Mouse (Mus musculus): ENCODE measurements around the gene E2f3.

Gene E2f3

DNA sequence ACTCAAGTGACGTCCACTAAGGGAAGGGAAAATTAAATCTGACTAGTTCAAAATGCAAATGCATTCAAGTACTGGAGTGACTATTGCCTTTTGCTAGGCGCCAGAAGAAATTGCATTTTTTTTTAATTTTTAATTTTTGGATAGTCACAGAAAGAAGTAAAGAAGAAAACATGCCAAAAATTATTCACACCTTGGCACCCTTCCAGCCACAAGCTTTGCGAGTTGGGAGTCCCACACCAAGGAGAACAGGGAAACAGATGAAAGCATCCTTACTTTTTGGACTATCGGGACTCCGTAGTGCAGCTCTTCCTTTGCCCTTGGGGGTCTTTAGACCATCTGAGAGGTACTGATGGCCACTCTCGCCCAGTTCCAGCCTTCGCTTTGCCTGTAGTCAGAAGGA, 66.0 kb downstream of the E2f3 start:
- no peak for DNase-seq (ENCODE audit: low spot score)

GRCm38 (mm10) chr13:29916561-29916960, 69.3 kb downstream of the E2f3 start:
- DNase-seq (ENCODE audit: low spot score) = no peak

- no peak for DNase-seq (ENCODE audit: low spot score)
These were observed 72.3 kb downstream of the E2f3 start for GRCm38 (mm10) chr13:29913606-29914005.

DNA sequence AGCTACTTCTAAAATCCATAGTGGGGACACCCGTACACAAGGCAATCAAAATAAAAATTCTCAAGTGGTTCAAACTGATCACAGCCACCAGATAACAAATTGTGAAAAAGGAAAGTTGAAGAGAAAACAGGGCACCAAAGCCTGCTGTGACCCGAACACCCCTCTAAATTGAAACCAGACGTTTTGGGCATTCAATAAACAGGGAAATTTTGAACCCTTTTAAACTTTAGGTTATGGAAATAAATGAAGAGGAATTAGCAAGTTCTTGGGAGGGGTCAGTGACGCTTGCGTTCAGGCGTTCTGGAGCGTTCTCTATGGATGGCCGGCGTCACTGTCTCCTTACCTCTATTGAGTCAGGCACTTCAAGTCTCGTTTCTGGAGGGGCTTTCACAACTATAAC, 72.8 kb downstream of the E2f3 start:
- DNase-seq (ENCODE audit: low spot score) = no peak

DNA sequence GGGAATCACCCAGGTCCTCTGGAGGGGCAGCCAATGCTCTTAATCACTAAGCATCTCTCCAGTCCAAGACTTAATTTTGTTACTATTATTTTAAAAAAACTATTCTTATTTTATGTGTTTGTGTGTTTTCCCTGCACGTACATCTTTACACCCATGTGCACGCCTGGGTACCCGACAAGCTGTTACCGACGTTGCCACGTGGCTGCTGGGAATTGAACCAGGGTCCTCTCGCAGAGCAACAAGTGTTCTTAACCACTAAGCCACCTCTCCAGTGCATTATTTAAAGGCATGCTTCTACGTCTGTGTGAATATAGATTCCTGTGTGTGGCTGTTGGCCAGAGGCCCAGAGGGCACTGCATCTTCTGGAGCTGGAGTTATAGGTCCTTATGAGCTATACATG, 73.6 kb downstream of the E2f3 start:
- no peak for DNase-seq (ENCODE audit: low spot score)

DNA sequence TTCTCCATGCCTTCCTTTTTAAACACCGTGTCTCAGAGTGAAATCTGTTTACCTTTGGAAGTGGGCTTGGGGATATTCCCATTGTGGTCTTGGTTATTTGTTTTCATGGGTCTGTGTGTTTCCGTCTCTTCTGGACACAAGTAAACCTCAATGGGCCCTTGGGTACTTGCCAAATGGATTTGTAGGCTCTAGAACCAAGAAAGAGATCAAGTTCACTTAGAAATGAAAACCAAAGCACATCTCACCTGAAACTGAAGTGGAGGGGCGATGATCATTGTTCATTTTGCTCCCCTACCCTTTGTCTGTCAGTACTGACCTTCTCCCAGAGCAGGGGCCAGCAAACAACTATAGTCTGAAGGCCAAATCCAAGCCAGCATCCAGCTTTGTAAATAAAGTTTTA, 74.7 kb downstream of the E2f3 start:
- DNase-seq (ENCODE audit: low spot score) = no peak

- no peak for DNase-seq (ENCODE audit: low spot score)
These were observed 77.4 kb downstream of the E2f3 start for GRCm38 (mm10) chr13:29908431-29908830.

- no peak for DNase-seq (ENCODE audit: low spot score)
These were observed 77.9 kb downstream of the E2f3 start for GRCm38 (mm10) chr13:29907995-29908394.

DNA sequence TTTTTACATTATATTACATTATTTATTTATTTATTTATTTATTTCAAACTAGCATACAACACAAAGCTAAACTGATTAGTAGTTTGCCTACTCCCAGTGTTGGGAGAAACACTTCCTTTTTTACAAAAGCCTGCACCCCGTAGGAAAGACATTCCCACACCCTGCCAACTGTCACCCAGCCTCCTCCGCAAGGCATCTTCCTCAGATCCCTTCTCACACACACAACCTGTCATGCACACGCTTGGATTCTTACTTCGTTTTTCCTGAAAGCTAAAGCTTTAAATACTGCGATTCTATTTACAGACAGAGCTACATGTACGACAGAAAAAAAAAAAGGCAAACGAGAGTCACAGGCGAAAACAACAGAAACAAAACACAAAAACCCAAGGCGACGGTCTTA, 79.1 kb downstream of the E2f3 start:
- DNase-seq (ENCODE audit: low spot score) = no peak

GRCm38 (mm10) chr13:29903341-29903740, 82.5 kb downstream of the E2f3 start:
- no peak for DNase-seq (ENCODE audit: low spot score)

DNA sequence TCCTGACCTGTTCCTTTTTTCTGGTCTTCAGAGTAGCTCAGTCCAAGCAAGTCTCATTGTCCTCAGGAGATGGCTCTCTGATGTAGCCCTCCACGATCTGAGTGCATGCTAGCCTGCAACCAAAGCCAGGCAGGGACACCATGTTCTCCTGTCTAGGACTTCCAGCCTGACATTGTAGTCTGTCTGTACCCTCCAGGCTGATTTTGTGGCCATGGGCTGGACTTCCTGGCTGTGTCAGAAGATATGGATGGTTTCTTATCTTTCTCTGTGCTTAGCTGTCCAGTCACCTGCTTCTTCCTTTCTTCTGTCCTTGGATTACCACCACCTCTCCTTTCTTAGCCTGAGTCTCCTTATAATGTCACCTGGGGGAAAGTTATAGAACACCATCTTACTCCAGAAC, 83.2 kb downstream of the E2f3 start:
- DNase-seq (ENCODE audit: low spot score) = no peak

- DNase-seq (ENCODE audit: low spot score) = no peak
These were observed 84.2 kb downstream of the E2f3 start for GRCm38 (mm10) chr13:29901641-29902040.

- DNase-seq (ENCODE audit: low spot score) = no peak
These were observed 119.1 kb downstream of the E2f3 start for GRCm38 (mm10) chr13:29866780-29867179.

DNA sequence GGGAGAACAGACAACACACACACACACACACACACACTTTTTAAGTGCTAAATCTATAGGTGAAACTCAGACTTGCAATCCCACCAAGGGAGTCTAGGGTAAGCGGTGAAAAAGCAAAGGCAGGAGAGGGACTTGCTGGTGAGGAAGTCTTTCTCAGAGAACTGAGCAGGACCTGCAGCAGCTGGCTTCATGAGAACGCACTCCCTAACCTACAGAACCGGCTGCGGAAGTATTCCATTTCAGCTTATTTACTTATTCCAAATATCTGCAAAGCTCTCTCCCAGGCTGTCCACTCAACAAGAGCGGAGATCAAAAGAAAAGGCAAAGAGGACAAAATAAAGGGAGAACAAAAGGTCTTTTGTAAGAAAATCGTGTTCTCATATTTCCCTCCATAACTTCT, 121.5 kb downstream of the E2f3 start:
- DNase-seq (ENCODE audit: low spot score) = no peak

DNA sequence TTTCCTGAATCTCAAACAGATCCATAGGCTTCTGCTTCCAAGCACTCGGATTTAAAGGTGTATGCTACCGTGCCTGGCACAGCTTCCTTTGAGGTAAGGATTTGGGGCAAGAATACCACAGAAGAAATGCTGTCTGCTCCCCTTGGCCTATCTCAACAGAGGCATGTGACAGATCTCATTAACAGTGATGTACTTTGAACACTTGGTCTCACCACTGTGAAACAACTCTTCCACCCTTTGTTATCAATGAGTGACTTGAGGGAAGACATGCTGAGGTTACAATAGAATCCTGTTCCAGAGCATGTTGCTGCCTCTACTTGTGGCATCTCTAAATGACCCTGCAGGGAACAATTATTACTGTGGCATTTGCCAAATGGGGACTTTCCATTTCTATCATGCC, 125.8 kb downstream of the E2f3 start:
- DNase-seq (ENCODE audit: low spot score) = no peak

DNA sequence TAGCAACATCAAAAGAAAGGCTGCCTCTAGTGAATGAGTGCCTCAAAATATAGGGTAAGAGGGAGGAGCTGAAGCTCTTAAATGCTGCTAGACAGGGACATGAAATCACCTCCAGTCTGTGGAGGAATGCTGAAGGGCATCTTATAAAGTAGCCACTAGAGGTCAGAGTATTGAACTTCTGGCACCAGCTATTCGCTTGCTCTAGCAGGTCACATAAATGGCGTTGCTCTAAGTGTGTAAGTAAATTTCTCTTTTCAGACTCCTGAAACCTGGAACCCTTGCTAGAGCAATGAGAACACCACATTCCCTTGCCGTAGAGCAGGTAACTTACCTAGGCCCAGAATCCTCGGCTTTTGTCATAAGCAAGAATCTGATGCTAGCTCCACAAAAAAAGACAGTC, 128.4 kb downstream of the E2f3 start:
- DNase-seq (ENCODE audit: low spot score) = peak; percentile 41

Data from T-cell, adult 2 months (primary cell).